Mouse (Mus musculus) liver, embryonic 14.5 days (tissue): ENCODE results near the gene Blvra. TPM values are rescaled to one million over a fixed set of nuclear protein-coding genes. Genes with fewer than 3 reads are reported as not detected.

Experiments used
- ATAC-seq: fragments of 200-750 bp; cut with Nextera tagmentation; 2 replicates; pipeline ENCODE4 v1.8.0; 2017; ENCODE audit warnings: moderate number of reproducible peaks, mild to moderate bottlenecking, moderate library complexity; ENCODE audit not compliant: insufficient read depth
- DNase-seq, 3 experiments: peaks; one replicate each; pipeline ENCODE4 v3.0.0-alpha.2; 2012 to 2013; ENCODE audit warnings: low read depth in 3 of 3, low spot score in 3 of 3
- H3K27ac ChIP-seq: fragments of 300-500 bp; sonication (generic); 2 replicates; pipeline ENCODE4 v1.5.1; 2014; ENCODE audit warnings: moderate library complexity, mild to moderate bottlenecking, control low read depth, inconsistent platforms
- H3K27me3 ChIP-seq: fragments of 300-500 bp; sonication (generic); 2 replicates; pipeline ENCODE4 v1.6.1; 2014; ENCODE audit warnings: mild to moderate bottlenecking, low read length, moderate library complexity; ENCODE audit not compliant: control insufficient read depth, insufficient read depth
- H3K36me3 ChIP-seq: fragments of 300-500 bp; sonication (generic); replicated peaks from 2 replicates; pipeline ENCODE4 v1.6.1; 2014; ENCODE audit warnings: low read depth; ENCODE audit not compliant: control insufficient read depth, insufficient read depth
- H3K4me1 ChIP-seq, 2 experiments: fragments of 200-500 bp in 1 of 2; fragments of 300-500 bp in 1 of 2; sonication (generic) in 1 of 2; replicated peaks; 2 replicates each; pipeline ENCODE4 v1.6.1; 2012 to 2014; ENCODE audit warnings: antibody characterized with exemption in 1 of 2, inconsistent platforms in 1 of 2, low read length in 1 of 2; ENCODE audit not compliant: control insufficient read depth in 2 of 2, insufficient read depth in 2 of 2
- H3K4me2 ChIP-seq: fragments of 300-500 bp; sonication (generic); 2 replicates; pipeline ENCODE4 v1.6.1; 2014; ENCODE audit warnings: low read depth, mild to moderate bottlenecking, control low read depth, moderate library complexity
- H3K4me3 ChIP-seq, 2 experiments: fragments of 200-500 bp in 1 of 2; fragments of 300-500 bp in 1 of 2; sonication (generic) in 1 of 2; 2 replicates each; pipeline ENCODE4 v1.5.1; 2012 to 2014; ENCODE audit warnings: low read depth in 2 of 2, low read length in 2 of 2, mild to moderate bottlenecking in 2 of 2, control low read depth in 1 of 2, inconsistent platforms in 1 of 2, moderate library complexity in 1 of 2; ENCODE audit not compliant: insufficient read depth in 1 of 2
- H3K9ac ChIP-seq: fragments of 300-500 bp; sonication (generic); replicated peaks from 2 replicates; pipeline ENCODE4 v1.6.1; 2014; ENCODE audit warnings: mild to moderate bottlenecking, control low read depth, moderate library complexity
- H3K9me3 ChIP-seq: fragments of 300-500 bp; sonication (generic); 2 replicates; pipeline ENCODE4 v1.6.1; 2016; ENCODE audit warnings: low read length, mixed read lengths; ENCODE audit not compliant: control insufficient read depth
- CTCF ChIP-seq: IDR thresholded peaks from 2 replicates; pipeline ENCODE4 v1.5.1; 2016; ENCODE audit warnings: antibody characterized with exemption, low read depth, control low read depth
- EP300 ChIP-seq: IDR thresholded peaks from 2 replicates; pipeline ENCODE4 v1.6.1; 2016; ENCODE audit warnings: antibody characterized with exemption, low read depth
- WGBS: fragments of 180-500 bp; shearing (Covaris S2); extraction: QIAGEN DNeasy Blood & Tissue Kit; methylation state at CpG from one replicate; pipeline ENCODE4 v1.1.7; 2014; ENCODE audit not compliant: insufficient replicate concordance; 5-methylcytosine and 5-hydroxymethylcytosine counted together
- polyA plus RNA-seq, 2 experiments: library from polyadenylated mRNA; depleted of rRNA in 1 of 2; stranded (reverse) in 1 of 2; unstranded in 1 of 2; fragments of >200 nt; fragmentation: Nextera tagmentation in 1 of 2; extraction: Ambion mirVana in 1 of 2; gene quantifications; 2 replicates each; pipeline versions ENCODE4 v1.2.1 to v1.2.3; 2012 to 2014

Blvra gene
- polyA plus RNA-seq, 2 experiments: 25.1 to 63.7 TPM

GRCm38 (mm10) chr2:127108986-127109385, 38.5 kb downstream of the Blvra start:
- no peak for ATAC-seq
- no peak for DNase-seq
- Histone ChIP-seq H3K36me3 (peaks cover 86% of the 10 kb centered on the region), H3K9ac (no peak overlapping the region), H3K27ac (no peak overlapping the region), H3K27me3 (no peaks in the 10 kb centered on the region), H3K4me2 (no peak overlapping the region), H3K9me3 (no peaks in the 10 kb centered on the region), H3K4me1 (no peaks in the 10 kb centered on the region), H3K4me3 (no peak overlapping the region)
- WGBS: 83% methylated on average over 4 of the region's 4 CpGs
- TF ChIP-seq EP300 (no peak), CTCF (no peak)

DNA sequence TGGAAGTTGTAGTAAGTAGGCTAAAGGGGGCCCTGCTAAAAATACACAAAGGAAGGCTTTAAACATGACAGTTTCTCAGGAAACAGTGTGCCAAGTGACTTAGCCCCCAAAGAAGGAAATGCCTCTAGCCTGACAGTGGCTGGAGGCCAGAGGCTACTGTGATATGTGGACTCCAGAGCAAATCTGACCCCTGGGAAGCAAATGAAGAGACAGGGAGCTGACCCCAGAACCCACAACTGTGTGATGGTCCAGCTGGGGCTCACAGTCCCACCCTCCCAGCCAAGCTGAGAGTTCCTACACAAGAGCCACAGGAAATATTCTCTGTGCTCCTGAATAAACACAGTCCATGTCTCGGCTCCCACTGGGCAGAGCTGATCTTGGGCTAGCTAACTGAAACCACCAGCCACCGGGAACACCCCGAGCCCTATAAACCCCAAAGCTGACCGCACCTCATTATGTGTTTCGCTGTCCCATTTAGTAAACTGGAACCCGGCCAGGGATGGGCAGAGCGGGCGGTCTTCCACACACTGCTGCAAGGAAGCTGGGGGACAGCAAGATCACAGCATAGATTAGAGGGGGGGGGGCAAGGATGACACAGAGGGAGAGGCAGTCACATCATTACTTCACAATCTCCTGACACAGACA, 51.2 kb downstream of the Blvra start:
- Histone ChIP-seq H3K27ac (no peak overlapping the region), H3K27me3 (no peaks in the 10 kb centered on the region), H3K4me2 (no peak overlapping the region), H3K36me3 (peaks cover 91% of the 10 kb centered on the region), H3K4me3 (no peak overlapping the region), H3K9ac (no peak overlapping the region), H3K4me1 (no peaks in the 10 kb centered on the region), H3K9me3 (no peaks in the 10 kb centered on the region)
- DNase-seq (no peak), ATAC-seq (no peak)
- 87% methylated on average over 8 of the region's 8 CpGs for WGBS
- no peak for TF ChIP-seq CTCF
- no peak for TF ChIP-seq EP300

DNA sequence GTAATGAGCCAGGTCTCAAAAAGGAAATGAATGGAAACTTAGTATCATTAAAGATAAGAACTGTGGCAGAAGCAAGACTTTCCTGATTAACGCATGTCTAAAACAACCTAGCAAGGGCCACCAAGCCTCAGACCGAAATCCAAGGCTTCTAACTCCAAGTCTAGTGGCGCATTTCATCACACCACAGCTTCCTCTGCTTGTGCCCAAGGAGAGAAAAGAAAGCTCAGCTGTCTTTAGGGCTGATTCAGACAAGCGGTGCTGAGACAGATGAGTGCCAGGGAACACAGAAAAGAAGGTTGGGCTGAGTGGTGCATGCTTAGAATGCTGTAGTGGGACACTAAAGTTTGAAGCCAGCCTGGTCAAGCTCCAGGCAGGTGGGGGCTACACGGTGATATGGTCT, 58.5 kb downstream of the Blvra start:
- no peak overlapping the region for H3K9ac ChIP-seq
- H3K4me2 ChIP-seq: no peak overlapping the region
- peaks cover 35% of the 10 kb centered on the region for H3K36me3 ChIP-seq
- 54% methylated on average over 5 of the region's 5 CpGs for WGBS
- no peaks in the 10 kb centered on the region for H3K27me3 ChIP-seq
- peaks cover 11 to 12% of the 10 kb centered on the region in 2 experiments for H3K4me1 ChIP-seq
- ATAC-seq: no peak
- no peaks in the 10 kb centered on the region for H3K9me3 ChIP-seq
- TF ChIP-seq EP300 (no peak), CTCF (no peak)
- H3K27ac ChIP-seq: no peak overlapping the region
- no peak overlapping the region for H3K4me3 ChIP-seq
- no peak for DNase-seq

DNA sequence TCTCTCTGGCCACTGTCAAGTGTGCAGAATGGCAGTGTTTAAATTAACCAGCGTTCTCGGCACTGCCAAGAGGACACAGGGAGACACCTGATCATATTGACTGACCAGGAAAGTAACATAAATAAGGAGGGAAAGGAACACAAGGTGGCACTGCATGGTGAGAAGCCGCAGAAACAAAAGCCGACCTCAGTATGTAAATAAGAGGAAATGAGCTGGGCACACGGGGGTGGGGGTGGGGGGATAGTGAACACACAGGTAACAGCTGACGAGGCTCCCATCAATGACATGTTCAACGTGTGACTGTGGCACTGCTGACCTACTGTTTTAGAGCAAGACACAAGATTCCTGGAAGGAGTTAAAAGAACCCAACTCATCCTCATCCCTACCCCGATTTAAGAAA, 60.9 kb downstream of the Blvra start:
- DNase-seq (no peak), ATAC-seq (no peak)
- no peaks in the 10 kb centered on the region for H3K9me3 ChIP-seq
- no peak overlapping the region for H3K27ac ChIP-seq
- peak overlapping the region; percentile 7; the same call in 1 of the 2 replicates for H3K9ac ChIP-seq
- peaks cover 11% of the 10 kb centered on the region for H3K36me3 ChIP-seq
- H3K4me2 ChIP-seq: peak overlapping the region; percentile 97
- H3K4me3 ChIP-seq: no peak overlapping the region; a peak in 1 of 4 replicates
- H3K27me3 ChIP-seq: no peaks in the 10 kb centered on the region
- H3K4me1 ChIP-seq: peaks cover 11 to 17% of the 10 kb centered on the region in 2 experiments
- 57% methylated on average over 8 of the region's 8 CpGs for WGBS
- TF ChIP-seq CTCF: no peak
- TF ChIP-seq EP300: no peak

GRCm38 (mm10) chr2:127133621-127134461, 63.4 kb downstream of the Blvra start, which contains the start of gene Ncaph:
Gene Ncaph, minus strand, starts transcription at chr2:127133954.
- TF ChIP-seq CTCF (no peak), EP300 (peak; percentile 44; the same call in 1 of the 2 replicates)
- peak within 1 kb of the TSS; percentile 97 for H3K4me2 ChIP-seq
- H3K9ac ChIP-seq: peak within 1 kb of the TSS; percentile 78
- DNase-seq (peak; percentile 82 to 85 (median 83)), ATAC-seq (peak; percentile 93)
- no peaks in the 10 kb centered on the region for H3K27me3 ChIP-seq
- no peaks in the 10 kb centered on the region; the same call in 1 of the 2 replicates for H3K36me3 ChIP-seq
- peaks cover 16 to 20% of the 10 kb centered on the region in 2 experiments for H3K4me1 ChIP-seq
- H3K4me3 ChIP-seq: peak within 1 kb of the TSS; percentile 73 to 98
- WGBS: 1% methylated on average over 57 of the region's 57 CpGs
- peak within 1 kb of the TSS; percentile 95 for H3K27ac ChIP-seq
- no peaks in the 10 kb centered on the region for H3K9me3 ChIP-seq
